Mouse (Mus musculus) C2C12 (cell line): Measurements from ENCODE around the gene Wapl.

Experiments
- CEBPB ChIP-seq: IDR thresholded peaks from one replicate; pipeline ENCODE4 v1.6.1; 2011; ENCODE audit warnings: low read depth, mild to moderate bottlenecking, control low read depth, moderate library complexity
- CTCF ChIP-seq: IDR thresholded peaks from one replicate; pipeline ENCODE4 v1.5.1; 2011; ENCODE audit not compliant: control insufficient read depth, insufficient read depth, insufficient read length
- MYOD1 ChIP-seq: IDR thresholded peaks from one replicate; pipeline ENCODE4 v1.6.1; 2011; ENCODE audit warnings: low read depth; ENCODE audit not compliant: control insufficient read depth, insufficient read length
- MYOG ChIP-seq: IDR thresholded peaks from one replicate; pipeline ENCODE4 v1.6.1; 2011; ENCODE audit not compliant: control insufficient read depth, insufficient read length; ENCODE audit errors: extremely low read depth

GRCm38 (mm10) chr14:34759938-34760337 lies 86.2 kb downstream of the Wapl start:
- TF ChIP-seq CTCF (no peak), CEBPB (no peak), MYOD1 (no peak), MYOG (no peak)
